Mouse (Mus musculus) lung, embryonic 16.5 days (tissue): ENCODE measurements around the gene Mab21l3. TPM values are rescaled to one million over a fixed set of nuclear protein-coding genes. Genes with fewer than 3 reads are reported as not detected.

Experiments
- ATAC-seq: fragments of 200-750 bp; cut with Nextera tagmentation; 2 replicates; pipeline ENCODE4 v1.8.0; 2017; ENCODE audit warnings: low read depth, mild to moderate bottlenecking, moderate library complexity
- H3K27ac ChIP-seq: fragments of 300-500 bp; sonication (generic); 2 replicates; pipeline ENCODE4 v1.5.1; 2014; ENCODE audit warnings: mild to moderate bottlenecking, control low read depth, low read length
- H3K27me3 ChIP-seq: fragments of 300-500 bp; sonication (generic); 2 replicates; pipeline ENCODE4 v1.6.1; 2014; ENCODE audit warnings: low read depth, low read length, mixed read lengths; ENCODE audit not compliant: control insufficient read depth, insufficient read depth
- H3K36me3 ChIP-seq: fragments of 300-500 bp; sonication (generic); 2 replicates; pipeline ENCODE4 v1.6.1; 2014; ENCODE audit warnings: low read length; ENCODE audit not compliant: control insufficient read depth, insufficient read depth
- H3K4me1 ChIP-seq: fragments of 300-500 bp; sonication (generic); replicated peaks from 2 replicates; pipeline ENCODE4 v1.6.1; 2014; ENCODE audit warnings: low read length, mixed read lengths; ENCODE audit not compliant: control insufficient read depth, insufficient read depth
- H3K4me2 ChIP-seq: fragments of 300-500 bp; sonication (generic); 2 replicates; pipeline ENCODE4 v1.6.1; 2014; ENCODE audit warnings: low read depth, low read length, control low read depth
- H3K4me3 ChIP-seq: fragments of 300-500 bp; sonication (generic); 2 replicates; pipeline ENCODE4 v1.5.1; 2014; ENCODE audit warnings: mild to moderate bottlenecking, low read length, control low read depth
- H3K9ac ChIP-seq: fragments of 300-500 bp; sonication (generic); 2 replicates; pipeline ENCODE4 v1.6.1; 2014; ENCODE audit warnings: low read length, control low read depth
- H3K9me3 ChIP-seq: fragments of 300-500 bp; sonication (generic); 2 replicates; pipeline ENCODE4 v1.6.1; 2016; ENCODE audit warnings: low read length; ENCODE audit not compliant: control insufficient read depth
- WGBS: fragments of 180-500 bp; shearing (Covaris S2); extraction: QIAGEN DNeasy Blood & Tissue Kit; methylation state at CpG from one replicate; pipeline ENCODE4 v1.1.7; 2014; 5-methylcytosine and 5-hydroxymethylcytosine counted together
- polyA plus RNA-seq: library from polyadenylated mRNA; unstranded; fragments of >200 nt; fragmentation: Nextera tagmentation; extraction: Ambion mirVana; gene quantifications from 2 replicates; pipeline ENCODE4 v1.2.1, GENCODE M21; 2015

Gene Mab21l3
- polyA plus RNA-seq, 1 experiment from 2014 or later: 0.43 TPM

GRCm38 (mm10) chr3:101878136-101878535, 29.4 kb upstream of the Mab21l3 start:
- Histone ChIP-seq H3K36me3 (no peaks in the 10 kb centered on the region; the same call in 1 of the 2 replicates), H3K27ac (no peak overlapping the region)

DNA sequence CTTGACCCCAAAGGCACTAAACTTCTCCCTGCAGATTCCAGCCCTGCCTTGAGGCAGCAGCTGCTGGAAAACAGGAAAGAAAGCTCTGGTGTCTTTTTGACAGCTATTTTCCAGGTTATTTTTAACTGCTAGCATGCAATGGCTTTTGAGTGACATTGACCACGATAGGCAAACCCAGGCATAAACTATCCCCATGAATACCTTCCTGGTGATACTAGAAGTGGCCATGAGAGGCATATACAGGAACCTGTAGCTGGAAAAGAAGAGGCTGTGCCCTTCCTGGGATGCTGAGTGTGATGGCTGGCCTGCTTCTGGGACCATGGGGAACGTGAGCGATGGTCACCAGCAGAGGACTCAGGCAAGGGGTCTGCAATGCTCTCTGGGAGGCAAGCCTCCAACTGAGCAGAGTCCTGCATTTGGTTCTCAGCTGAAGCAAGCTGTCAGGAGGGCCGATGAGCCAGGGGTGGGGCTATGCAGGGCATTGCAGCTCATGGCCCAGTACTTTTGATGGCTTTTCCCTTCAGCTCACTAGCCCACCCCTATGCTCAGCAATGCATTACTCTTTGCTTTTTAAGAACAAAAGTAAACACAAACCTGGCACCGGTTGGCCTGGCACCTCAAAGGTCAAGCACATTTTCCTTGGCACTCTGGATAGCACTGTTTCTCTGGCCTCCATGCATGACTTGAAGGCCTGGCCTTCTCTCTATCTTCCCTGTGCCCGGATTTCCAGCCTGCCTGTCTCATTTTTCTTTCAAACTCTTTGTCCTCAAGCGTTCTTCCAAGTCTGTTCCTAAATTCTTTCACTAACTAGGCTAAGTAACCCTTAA, 27.9 kb upstream of the Mab21l3 start:
- H3K4me1 ChIP-seq: peaks cover 15% of the 10 kb centered on the region
- H3K4me2 ChIP-seq: no peak overlapping the region
- 51% methylated on average over 7 of the region's 7 CpGs for WGBS
- H3K4me3 ChIP-seq: no peak overlapping the region
- H3K27ac ChIP-seq: peak overlapping the region; percentile 40; the same call in 1 of the 2 replicates
- H3K9ac ChIP-seq: no peak overlapping the region
- H3K9me3 ChIP-seq: no peaks in the 10 kb centered on the region
- peak; percentile 64 for ATAC-seq
- no peaks in the 10 kb centered on the region for H3K27me3 ChIP-seq
- H3K36me3 ChIP-seq: peaks cover 3% of the 10 kb centered on the region

More at GRCm38 (mm10) chr3:101878136-101878535, 29.4 kb upstream of the Mab21l3 start:
- Histone ChIP-seq H3K4me3 (no peak overlapping the region), H3K9ac (no peak overlapping the region), H3K27me3 (no peaks in the 10 kb centered on the region), H3K9me3 (no peaks in the 10 kb centered on the region), H3K4me1 (peaks cover 15% of the 10 kb centered on the region), H3K4me2 (no peak overlapping the region)
- WGBS: 66% methylated on average over 5 of the region's 5 CpGs
- ATAC-seq: no peak

GRCm38 (mm10) chr3:101875258-101875920, 26.6 kb upstream of the Mab21l3 start:
- Histone ChIP-seq H3K4me2 (no peak overlapping the region), H3K27me3 (no peaks in the 10 kb centered on the region), H3K4me1 (peaks cover 12% of the 10 kb centered on the region), H3K9ac (no peak overlapping the region), H3K27ac (peak overlapping the region; percentile 10; the same call in 1 of the 2 replicates), H3K4me3 (no peak overlapping the region), H3K36me3 (peaks cover 3% of the 10 kb centered on the region), H3K9me3 (no peaks in the 10 kb centered on the region)
- ATAC-seq: no peak
- 75% methylated on average over 10 of the region's 10 CpGs for WGBS

- ATAC-seq: no peak; the same call in 1 of the 2 replicates
- WGBS: 71% methylated on average over 7 of the region's 7 CpGs
- Histone ChIP-seq H3K27me3 (no peaks in the 10 kb centered on the region), H3K9me3 (no peaks in the 10 kb centered on the region), H3K4me3 (no peak overlapping the region), H3K36me3 (peaks cover 3% of the 10 kb centered on the region), H3K4me2 (no peak overlapping the region), H3K27ac (no peak overlapping the region), H3K4me1 (peaks cover 11% of the 10 kb centered on the region), H3K9ac (no peak overlapping the region)
These were observed 24.4 kb upstream of the Mab21l3 start for GRCm38 (mm10) chr3:101873061-101873675.

DNA sequence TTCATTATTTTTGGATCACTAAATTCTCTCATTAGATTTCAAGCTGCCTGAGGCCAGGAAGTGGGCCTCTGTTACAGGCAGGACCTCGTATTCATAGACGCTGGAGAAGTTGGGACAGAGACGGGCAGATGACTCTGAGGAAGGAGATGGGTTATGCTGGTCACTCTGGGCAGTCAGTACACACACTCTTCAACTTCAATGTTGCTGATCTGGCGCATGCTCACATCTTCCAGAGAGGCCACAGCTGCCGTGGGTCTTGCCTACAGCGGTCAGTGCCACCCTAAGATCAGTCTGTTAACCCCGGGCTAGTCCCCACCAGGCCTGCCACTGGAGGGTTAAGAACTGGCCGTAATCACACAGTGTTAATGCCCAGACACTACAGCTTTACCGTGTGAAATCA, 23.2 kb upstream of the Mab21l3 start:
- Histone ChIP-seq H3K27me3 (no peaks in the 10 kb centered on the region), H3K4me3 (no peak overlapping the region)
- WGBS: 84% methylated on average over 9 of the region's 9 CpGs

DNA sequence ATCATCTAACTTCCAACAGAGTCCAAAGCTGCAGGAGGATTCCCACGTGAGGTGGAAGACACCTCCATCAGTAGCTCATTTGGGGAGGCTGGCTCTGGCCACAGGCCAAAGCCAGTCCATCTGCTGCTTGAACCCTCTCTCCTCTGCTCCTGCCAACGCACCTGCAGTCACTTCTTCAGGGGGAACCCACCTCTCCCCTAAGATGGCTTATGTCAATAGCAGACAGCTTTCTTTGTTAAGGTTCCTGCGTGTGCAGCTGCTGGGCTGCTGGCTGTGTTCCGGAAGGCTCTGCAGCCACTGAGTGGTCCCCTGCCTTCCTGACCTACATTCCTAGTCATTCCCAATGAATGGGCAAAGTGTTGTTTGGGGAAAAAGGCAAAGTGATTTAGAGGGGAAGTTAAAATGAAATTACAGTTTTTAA, 18.3 kb upstream of the Mab21l3 start:
- H3K9ac ChIP-seq: no peak overlapping the region
- no peak overlapping the region for H3K4me3 ChIP-seq
- H3K9me3 ChIP-seq: no peaks in the 10 kb centered on the region
- WGBS: 62% methylated on average over 4 of the region's 4 CpGs
- peaks cover 4% of the 10 kb centered on the region; the same call in 1 of the 2 replicates for H3K36me3 ChIP-seq
- H3K4me1 ChIP-seq: 0 out of 2 replicates have a peak, but pooled peaks cover 2% of the 10 kb centered on the region
- no peak for ATAC-seq
- H3K27me3 ChIP-seq: no peaks in the 10 kb centered on the region
- H3K27ac ChIP-seq: no peak overlapping the region; the same call in 1 of the 2 replicates
- no peak overlapping the region for H3K4me2 ChIP-seq

More for the DNA sequence above, 23.2 kb upstream of the Mab21l3 start:
- Histone ChIP-seq H3K4me1 (peaks cover 6% of the 10 kb centered on the region; the same call in 1 of the 2 replicates), H3K9ac (no peak overlapping the region), H3K9me3 (no peaks in the 10 kb centered on the region), H3K4me2 (no peak overlapping the region), H3K36me3 (peaks cover 3% of the 10 kb centered on the region), H3K27ac (no peak overlapping the region)
- no peak for ATAC-seq

- no peak overlapping the region for H3K4me2 ChIP-seq
- H3K4me3 ChIP-seq: no peak overlapping the region
- ATAC-seq: peak; percentile 74
- 0 out of 2 replicates have a peak, but pooled peaks cover 4% of the 10 kb centered on the region for H3K4me1 ChIP-seq
- no peak overlapping the region for H3K27ac ChIP-seq
- no peaks in the 10 kb centered on the region for H3K9me3 ChIP-seq
- peaks cover 2% of the 10 kb centered on the region; the same call in 1 of the 2 replicates for H3K36me3 ChIP-seq
- H3K9ac ChIP-seq: no peak overlapping the region
- WGBS: 42% methylated on average over 3 of the region's 3 CpGs
- no peaks in the 10 kb centered on the region for H3K27me3 ChIP-seq
These were observed 13.1 kb upstream of the Mab21l3 start for GRCm38 (mm10) chr3:101861856-101862255.

DNA sequence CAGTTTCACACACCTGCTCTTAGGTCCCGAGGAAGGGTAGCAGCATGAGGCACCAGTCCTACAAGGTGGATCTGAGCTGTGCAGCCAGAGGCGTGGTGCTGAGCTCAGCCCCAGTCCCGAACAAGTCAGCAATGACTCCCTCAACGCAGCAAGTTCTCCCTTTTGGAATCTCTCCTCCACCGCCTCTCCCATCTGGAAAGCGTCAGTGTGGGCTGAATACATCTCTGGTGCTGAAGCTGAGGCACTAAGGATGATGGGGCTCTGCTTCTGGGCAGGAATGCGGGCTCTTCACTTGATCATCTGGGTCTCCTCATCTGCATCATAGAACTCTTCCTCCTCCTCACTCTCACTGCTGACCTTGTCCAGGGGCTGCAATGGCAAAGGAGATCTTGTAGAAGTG, 11.4 kb upstream of the Mab21l3 start:
- H3K9ac ChIP-seq: no peak overlapping the region
- H3K27me3 ChIP-seq: no peaks in the 10 kb centered on the region
- no peak overlapping the region for H3K4me3 ChIP-seq
- no peak overlapping the region for H3K4me2 ChIP-seq
- H3K27ac ChIP-seq: no peak overlapping the region
- 80% methylated on average over 7 of the region's 7 CpGs for WGBS
- 0 out of 2 replicates have a peak, but pooled peaks cover 4% of the 10 kb centered on the region for H3K4me1 ChIP-seq
- peaks cover 2% of the 10 kb centered on the region; the same call in 1 of the 2 replicates for H3K36me3 ChIP-seq
- no peaks in the 10 kb centered on the region for H3K9me3 ChIP-seq
- ATAC-seq: no peak

DNA sequence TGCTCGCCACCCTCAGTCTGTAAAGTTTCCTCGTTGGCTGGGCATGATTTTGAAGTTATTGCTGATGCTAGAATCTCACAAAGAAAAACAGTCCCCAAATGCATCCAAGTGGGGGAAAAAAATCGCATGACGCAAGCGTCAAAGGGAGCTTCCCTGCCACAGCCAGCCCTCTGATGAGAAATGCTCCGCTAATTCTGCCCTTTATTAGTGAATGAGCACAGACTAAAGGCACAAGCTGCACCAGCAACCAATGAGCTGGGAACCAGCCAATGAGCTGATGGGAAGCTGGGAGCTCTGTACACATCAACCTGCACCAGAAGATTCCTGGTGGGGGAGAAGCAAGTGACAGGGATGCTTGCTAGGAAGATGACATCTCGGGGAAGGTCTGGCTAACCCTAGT, 11.0 kb upstream of the Mab21l3 start:
- H3K36me3 ChIP-seq: peaks cover 2% of the 10 kb centered on the region; the same call in 1 of the 2 replicates
- H3K27me3 ChIP-seq: no peaks in the 10 kb centered on the region
- H3K27ac ChIP-seq: no peak overlapping the region
- WGBS: 83% methylated on average over 7 of the region's 7 CpGs
- H3K9me3 ChIP-seq: no peaks in the 10 kb centered on the region
- no peak for ATAC-seq
- no peak overlapping the region for H3K4me2 ChIP-seq
- H3K9ac ChIP-seq: no peak overlapping the region
- H3K4me1 ChIP-seq: 0 out of 2 replicates have a peak, but pooled peaks cover 4% of the 10 kb centered on the region
- H3K4me3 ChIP-seq: no peak overlapping the region
